In genomic region chr9:21988421-21989101, GRCm38 (mm10) we compare ENCODE assay signal across 9 mouse cellular contexts. TPM values are rescaled to one million over a fixed set of nuclear protein-coding genes. Genes with fewer than 3 reads are reported as not detected.
DNase-seq lines count a peak whose midpoint lies in the region; ATAC-seq lines count a peak whose summit lies in the region.
"Had no signal": no experiment of that assay in that cellular context is flagged by ENCODE, and none has a peak within 500 bp of the region (broad histone marks: within the 10 kb centered on the region; RNA-seq: fewer than 3 reads in every experiment).

No protein-coding gene starts in this region.

- peaks cover 86% of the 10 kb centered on the region for H3K27me3 ChIP-seq in heart, embryonic 14.5 days (ENCODE audit: control insufficient read depth, insufficient read depth, low read length)
- peaks cover 53% of the 10 kb centered on the region for H3K27me3 ChIP-seq in forebrain, embryonic 14.5 days (replicated peaks; ENCODE audit: control insufficient read depth, insufficient read depth, low read length)
- H3K27me3 ChIP-seq in midbrain, embryonic 11.5 days (ENCODE audit: control insufficient read depth, insufficient read depth, low read length) = peaks cover 65% of the 10 kb centered on the region

- WGBS in heart, embryonic 14.5 days = 1% methylated on average over 32 of the region's 32 CpGs
- WGBS in forebrain, embryonic 14.5 days = under 1% methylated on average over 32 of the region's 32 CpGs
- WGBS in midbrain, embryonic 11.5 days = under 1% methylated on average over 32 of the region's 32 CpGs

- intact Hi-C loops in heart, postnatal 36 days (cut with DNase I) = no loop called here

- peak overlapping the region; percentile 60 for H3K9ac ChIP-seq in heart, embryonic 14.5 days (ENCODE audit: low read length)
- H3K9ac ChIP-seq in forebrain, embryonic 14.5 days (ENCODE audit: low read length) = peak overlapping the region; percentile 46
- peak overlapping the region; percentile 57 for H3K9ac ChIP-seq in midbrain, embryonic 11.5 days (ENCODE audit: low read length)

- H3K27ac ChIP-seq in heart, embryonic 14.5 days (replicated peaks in 1 of 2; ENCODE audit: control insufficient read depth in 1 of 2, insufficient read depth in 1 of 2, low read depth in 2 of 2, low read length in 2 of 2) = no peak overlapping the region
- no peak overlapping the region for H3K27ac ChIP-seq in brown adipose tissue, adult 24 weeks (replicated peaks; ENCODE audit: low read depth, low read length)
- H3K27ac ChIP-seq in forebrain, embryonic 14.5 days (ENCODE audit: low read depth, low read length) = no peak overlapping the region
- H3K27ac ChIP-seq in midbrain, embryonic 11.5 days (ENCODE audit: low read depth, low read length) = no peak overlapping the region

- H3K4me2 ChIP-seq in heart, embryonic 14.5 days (ENCODE audit: low read length) = peak overlapping the region; percentile 84
- peak overlapping the region; percentile 47 for H3K4me2 ChIP-seq in forebrain, embryonic 14.5 days (ENCODE audit: low read length)
- H3K4me2 ChIP-seq in midbrain, embryonic 11.5 days = peak overlapping the region; percentile 73

- H3K9me3 ChIP-seq in heart, embryonic 14.5 days (ENCODE audit: control insufficient read depth, low read length) = no peaks in the 10 kb centered on the region
- no peaks in the 10 kb centered on the region for H3K9me3 ChIP-seq in forebrain, embryonic 14.5 days (replicated peaks; ENCODE audit: control insufficient read depth, low read length)
- H3K9me3 ChIP-seq in midbrain, embryonic 11.5 days (ENCODE audit: control insufficient read depth, low read length) = no peaks in the 10 kb centered on the region

- peak overlapping the region; percentile 43 to 44 for H3K4me3 ChIP-seq in heart, embryonic 14.5 days (ENCODE audit: control insufficient read depth in 1 of 2, insufficient read depth in 1 of 2, low read depth in 1 of 2, low read length in 2 of 2)
- H3K4me3 ChIP-seq in brown adipose tissue, adult 24 weeks (ENCODE audit: insufficient read depth, low read depth, low read length) = peak overlapping the region; percentile 90
- H3K4me3 ChIP-seq in forebrain, embryonic 14.5 days (ENCODE audit: low read depth, low read length) = peak overlapping the region; percentile 24
- H3K4me3 ChIP-seq in midbrain, embryonic 11.5 days (ENCODE audit: low read depth, low read length) = peak overlapping the region; percentile 35

- DNase-seq in heart, postnatal 36 days = no peak
- no peak for DNase-seq in forebrain, embryonic 14.5 days (ENCODE audit: low spot score)
- peak; percentile 83 for DNase-seq in kidney, postnatal 14 days
- DNase-seq in midbrain, embryonic 11.5 days (ENCODE audit: low spot score, missing footprints) = peak; percentile 92
- DNase-seq in natural killer cell, adult 2 months (ENCODE audit: low spot score in 2 of 2) = no peak

- no peaks in the 10 kb centered on the region for H3K36me3 ChIP-seq in heart, embryonic 14.5 days (ENCODE audit: control insufficient read depth, insufficient read depth, low read length)
- no peaks in the 10 kb centered on the region for H3K36me3 ChIP-seq in forebrain, embryonic 14.5 days (ENCODE audit: control insufficient read depth, insufficient read depth, low read length)
- no peaks in the 10 kb centered on the region for H3K36me3 ChIP-seq in midbrain, embryonic 11.5 days (ENCODE audit: control insufficient read depth, insufficient read depth, low read length)

- H3K4me1 ChIP-seq in heart, embryonic 14.5 days (ENCODE audit: control insufficient read depth in 2 of 2, insufficient read depth in 2 of 2, low read length in 2 of 2) = peaks cover 0 to 20% of the 10 kb centered on the region in 2 experiments; a peak in 3 of 4 replicates
- H3K4me1 ChIP-seq in brown adipose tissue, adult 24 weeks (ENCODE audit: control insufficient read depth, insufficient read depth, insufficient read length, low read length) = peaks cover 6% of the 10 kb centered on the region; the same call in 1 of the 2 replicates
- H3K4me1 ChIP-seq in forebrain, embryonic 14.5 days (ENCODE audit: control insufficient read depth, insufficient read depth, low read length) = peaks cover 11% of the 10 kb centered on the region
- peaks cover 28% of the 10 kb centered on the region for H3K4me1 ChIP-seq in midbrain, embryonic 11.5 days (ENCODE audit: control insufficient read depth, insufficient read depth, low read length)

- ATAC-seq in heart, embryonic 14.5 days (ENCODE audit: insufficient number of reproducible peaks, insufficient read depth, low FRiP score, low read depth) = no peak
- peak; percentile 37; the same call in 1 of the 2 replicates for ATAC-seq in forebrain, embryonic 14.5 days
- ATAC-seq in midbrain, embryonic 11.5 days (ENCODE audit: low FRiP score) = peak; percentile 18; the same call in 1 of the 2 replicates
- no peak for ATAC-seq in inflammation-experienced regulatory T-cells, adult 6 months

RNA-seq across cellular contexts. Expression of gene Rgl3, which starts 0.7 kb away (rescaled TPM):
- polyA plus RNA-seq in heart, embryonic 14.5 days (2014; fragmentation: Nextera tagmentation; extraction: Ambion mirVana) = 0.66 and 0.97 TPM in 2 replicates
- 1 to 10 TPM; 2.8 to 3.4 TPM for total RNA-seq in heart, postnatal 36 days (2021)
- polyA plus RNA-seq in brown adipose tissue, adult 24 weeks (2012; ENCODE audit: insufficient read depth, insufficient read length, missing spikeins) = 9.2 and 10.4 TPM in 2 replicates
- 1.3 TPM in 2 replicates for polyA plus RNA-seq in forebrain, embryonic 14.5 days (2014; fragmentation: Nextera tagmentation; extraction: Ambion mirVana)
- polyA plus RNA-seq in midbrain, embryonic 11.5 days (2014; fragmentation: Nextera tagmentation; extraction: Ambion mirVana) = 0.97 and 2.2 TPM in 2 replicates
- not detected for polyA plus RNA-seq in inflammation-experienced regulatory T-cells, adult 6 months (2017; shearing (Covaris generic))
- total RNA-seq: MEL had no signal

RNA-seq across cellular contexts. Expression of gene Ccdc151, which starts 13.9 kb away (rescaled TPM):
- 0.23 TPM in 1 of 2 replicates, not detected in the other for polyA plus RNA-seq in heart, embryonic 14.5 days (2014; fragmentation: Nextera tagmentation; extraction: Ambion mirVana)
- total RNA-seq in heart, postnatal 36 days (2021) = not detected
- not detected in 2 replicates for polyA plus RNA-seq in brown adipose tissue, adult 24 weeks (2012; ENCODE audit: insufficient read depth, insufficient read length, missing spikeins)
- 4.5 and 4.8 TPM in 2 replicates for polyA plus RNA-seq in forebrain, embryonic 14.5 days (2014; fragmentation: Nextera tagmentation; extraction: Ambion mirVana)
- 4.7 and 6.3 TPM in 2 replicates for polyA plus RNA-seq in midbrain, embryonic 11.5 days (2014; fragmentation: Nextera tagmentation; extraction: Ambion mirVana)
- polyA plus RNA-seq in inflammation-experienced regulatory T-cells, adult 6 months (2017; shearing (Covaris generic)) = not detected

RNA-seq across cellular contexts. Expression of gene Prkcsh, which starts 14.0 kb away (rescaled TPM):
- polyA plus RNA-seq in heart, embryonic 14.5 days (2014; fragmentation: Nextera tagmentation; extraction: Ambion mirVana) = 56.3 and 56.6 TPM in 2 replicates
- total RNA-seq in heart, postnatal 36 days (2021) = 10 to 100 TPM; 66.4 to 67.5 TPM
- 33.1 and 40.1 TPM in 2 replicates for polyA plus RNA-seq in brown adipose tissue, adult 24 weeks (2012; ENCODE audit: insufficient read depth, insufficient read length, missing spikeins)
- polyA plus RNA-seq in forebrain, embryonic 14.5 days (2014; fragmentation: Nextera tagmentation; extraction: Ambion mirVana) = 57.1 and 67.9 TPM in 2 replicates
- polyA plus RNA-seq in midbrain, embryonic 11.5 days (2014; fragmentation: Nextera tagmentation; extraction: Ambion mirVana) = 85.5 and 86.9 TPM in 2 replicates
- polyA plus RNA-seq in inflammation-experienced regulatory T-cells, adult 6 months (2017; shearing (Covaris generic)) = 10 to 100 TPM; 30.8 to 47.7 (median 36.1) TPM

RNA-seq across cellular contexts. Expression of gene Epor, which starts 25.3 kb away (rescaled TPM):
- polyA plus RNA-seq in heart, embryonic 14.5 days (2014; fragmentation: Nextera tagmentation; extraction: Ambion mirVana) = 2.6 and 4.9 TPM in 2 replicates
- 1 to 10 TPM; 1.4 to 2.2 TPM for total RNA-seq in heart, postnatal 36 days (2021)
- polyA plus RNA-seq in brown adipose tissue, adult 24 weeks (2012; ENCODE audit: insufficient read depth, insufficient read length, missing spikeins) = 1.3 and 1.7 TPM in 2 replicates
- polyA plus RNA-seq in forebrain, embryonic 14.5 days (2014; fragmentation: Nextera tagmentation; extraction: Ambion mirVana) = 1.3 and 2.2 TPM in 2 replicates
- polyA plus RNA-seq in midbrain, embryonic 11.5 days (2014; fragmentation: Nextera tagmentation; extraction: Ambion mirVana) = 3.4 and 5.2 TPM in 2 replicates
- under 1 TPM in 2 of 3 experiments, not detected in 1; 0.31 to 0.38 TPM for polyA plus RNA-seq in inflammation-experienced regulatory T-cells, adult 6 months (2017; shearing (Covaris generic))

RNA-seq across cellular contexts. Expression of gene Swsap1, which starts 33.0 kb away (rescaled TPM):
- polyA plus RNA-seq in heart, embryonic 14.5 days (2014; fragmentation: Nextera tagmentation; extraction: Ambion mirVana) = 8.3 and 9.8 TPM in 2 replicates
- total RNA-seq in heart, postnatal 36 days (2021) = 1 to 10 TPM; 5.8 to 8.0 TPM
- 11.6 and 15.4 TPM in 2 replicates for polyA plus RNA-seq in brown adipose tissue, adult 24 weeks (2012; ENCODE audit: insufficient read depth, insufficient read length, missing spikeins)
- 19.8 and 23.6 TPM in 2 replicates for polyA plus RNA-seq in forebrain, embryonic 14.5 days (2014; fragmentation: Nextera tagmentation; extraction: Ambion mirVana)
- polyA plus RNA-seq in midbrain, embryonic 11.5 days (2014; fragmentation: Nextera tagmentation; extraction: Ambion mirVana) = 20.3 and 22.3 TPM in 2 replicates
- polyA plus RNA-seq in inflammation-experienced regulatory T-cells, adult 6 months (2017; shearing (Covaris generic)) = 1 to 10 TPM; 3.6 to 6.2 (median 4.9) TPM

Comparison
In these comparisons a context has a peak if more than half of its experiments do, and no peak if none do; other contexts are left out.
1. ATAC-seq: peak in forebrain, embryonic 14.5 days (single experiment) and midbrain, embryonic 11.5 days (single experiment); none in heart, embryonic 14.5 days (single experiment) and inflammation-experienced regulatory T-cells, adult 6 months (single experiment).
2. H3K4me3 ChIP-seq: peak in every context shown above with its lines; median percentile 90 in brown adipose tissue, adult 24 weeks; 44 in heart, embryonic 14.5 days; 35 in midbrain, embryonic 11.5 days; 24 in forebrain, embryonic 14.5 days.
3. DNase-seq: peak in kidney, postnatal 14 days (single experiment) and midbrain, embryonic 11.5 days (single experiment); none in heart, postnatal 36 days (0 of 2), forebrain, embryonic 14.5 days (single experiment) and natural killer cell, adult 2 months (0 of 2).
4. Peak in every context shown above with its lines, with median percentiles within 50 percentile points of each other: H3K4me2 ChIP-seq and H3K9ac ChIP-seq.